Mouse (Mus musculus) brain, embryonic 14.5 days (tissue): ENCODE measurements at regions not wholly inside any gene's neighbourhood (a gene's known extent, or its start where the extent isn't known, plus 50 kb on each side); places are given as distances from the start of the nearest gene placed in this dataset.

Source experiments
- DNase-seq: peaks from one replicate; pipeline ENCODE4 v3.0.0-alpha.2; 2011; ENCODE audit warnings: low read depth
- CTCF ChIP-seq: fragments of 200-500 bp; IDR thresholded peaks from 2 replicates; pipeline ENCODE4 v1.5.1; 2012; ENCODE audit warnings: inconsistent platforms, mild to moderate bottlenecking, moderate library complexity, borderline replicate concordance; ENCODE audit not compliant: insufficient read depth, insufficient read length; ENCODE audit errors: extremely low read depth
- POLR2A ChIP-seq: fragments of 200-500 bp; IDR thresholded peaks from 2 replicates; pipeline ENCODE4 v1.6.1; 2012; ENCODE audit warnings: mild to moderate bottlenecking, inconsistent platforms, borderline replicate concordance; ENCODE audit not compliant: poor library complexity, insufficient read depth, insufficient read length, severe bottlenecking; ENCODE audit errors: extremely low read depth

GRCm38 (mm10) chr13:32593131-32593530, 190.6 kb downstream of the Mylk4 start:
- TF ChIP-seq CTCF: no peak
- no peak for TF ChIP-seq POLR2A
- DNase-seq: no peak

GRCm38 (mm10) chr13:32581598-32581997, 202.2 kb downstream of the Mylk4 start:
- TF ChIP-seq POLR2A: no peak
- no peak for TF ChIP-seq CTCF
- DNase-seq: no peak

DNA sequence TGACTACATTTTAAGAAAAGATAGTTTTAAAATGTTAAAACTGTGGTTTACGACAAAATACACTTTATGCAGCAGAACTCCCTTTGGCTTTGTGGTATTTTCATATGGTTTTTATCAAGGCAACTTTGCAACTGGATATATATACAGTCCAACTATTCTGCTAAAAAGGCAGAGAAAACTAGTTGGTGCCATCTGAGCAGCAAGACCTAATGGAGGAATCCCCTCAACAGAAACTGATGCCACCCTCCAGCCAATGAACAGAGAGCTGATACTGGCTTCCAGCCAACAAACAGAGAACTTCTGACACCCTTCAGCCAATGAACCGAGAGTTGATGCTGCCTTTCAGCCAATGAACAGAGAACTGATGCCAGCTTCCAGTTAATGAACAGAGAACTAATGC, 215.9 kb downstream of the Mylk4 start:
- peak; percentile 2 for DNase-seq
- TF ChIP-seq CTCF: no peak
- TF ChIP-seq POLR2A: no peak

- TF ChIP-seq CTCF (no peak), POLR2A (no peak)
- no peak for DNase-seq
Observed at GRCm38 (mm10) chr13:32560666-32561065, 222.1 kb upstream of the Gmds start.

GRCm38 (mm10) chr13:32556396-32556795, 217.9 kb upstream of the Gmds start:
- no peak for DNase-seq
- no peak for TF ChIP-seq POLR2A
- no peak for TF ChIP-seq CTCF

- no peak for DNase-seq
Observed at GRCm38 (mm10) chr13:32555064-32555463, 216.5 kb upstream of the Gmds start.

GRCm38 (mm10) chr13:32554601-32555000, 216.1 kb upstream of the Gmds start:
- no peak for DNase-seq
- TF ChIP-seq POLR2A: no peak
- TF ChIP-seq CTCF: no peak

More at GRCm38 (mm10) chr13:32555064-32555463, 216.5 kb upstream of the Gmds start:
- no peak for TF ChIP-seq POLR2A
- no peak for TF ChIP-seq CTCF

GRCm38 (mm10) chr13:32553136-32553535, 214.6 kb upstream of the Gmds start:
- TF ChIP-seq CTCF: no peak
- no peak for TF ChIP-seq POLR2A
- no peak for DNase-seq

GRCm38 (mm10) chr13:32550113-32550512, 211.6 kb upstream of the Gmds start:
- DNase-seq: no peak
- TF ChIP-seq CTCF (no peak), POLR2A (no peak)

DNA sequence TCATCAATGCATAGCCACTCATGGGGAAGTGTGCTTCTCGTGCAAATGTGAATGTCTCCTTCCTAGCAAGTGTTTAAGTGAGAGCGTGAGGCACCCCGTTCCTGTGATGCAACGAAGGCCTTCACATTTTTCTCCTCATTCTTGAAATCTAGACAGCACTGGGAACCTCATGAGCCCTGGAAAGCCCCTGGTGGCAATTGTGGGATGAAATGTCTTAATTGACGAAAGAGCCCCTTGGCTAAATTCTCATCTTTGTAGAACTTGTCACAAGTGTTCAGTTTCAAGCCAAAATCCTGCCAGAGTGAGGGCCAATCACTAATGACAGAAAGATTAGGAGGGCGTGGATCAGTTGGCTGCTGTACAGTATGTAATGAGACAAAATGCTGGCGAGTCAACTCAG, 208.6 kb upstream of the Gmds start:
- TF ChIP-seq POLR2A (no peak), CTCF (no peak)

GRCm38 (mm10) chr13:32544986-32545740, 206.6 kb upstream of the Gmds start:
- TF ChIP-seq POLR2A: no peak
- no peak for TF ChIP-seq CTCF
- DNase-seq: peak; percentile 12

More for the DNA sequence above, 208.6 kb upstream of the Gmds start:
- peak; percentile 6 for DNase-seq

- DNase-seq: no peak
- TF ChIP-seq CTCF: no peak
- no peak for TF ChIP-seq POLR2A
Observed at GRCm38 (mm10) chr13:32541611-32542010, 203.1 kb upstream of the Gmds start.
